Mouse (Mus musculus) cortical plate, adult 2 months (tissue): ENCODE data around the gene Papln.

Experiments used
- CTCF ChIP-seq: fragments of 200-500 bp; IDR thresholded peaks from 2 replicates; pipeline ENCODE4 v1.5.1; 2011; ENCODE audit warnings: mild to moderate bottlenecking, control low read depth, low read length; ENCODE audit not compliant: insufficient read depth; ENCODE audit errors: extremely low read depth
- POLR2A ChIP-seq: fragments of 200-500 bp; IDR thresholded peaks from 2 replicates; pipeline ENCODE4 v1.6.1; 2011; ENCODE audit warnings: mild to moderate bottlenecking, low read length, control low read depth; ENCODE audit not compliant: insufficient read depth; ENCODE audit errors: extremely low read depth

DNA sequence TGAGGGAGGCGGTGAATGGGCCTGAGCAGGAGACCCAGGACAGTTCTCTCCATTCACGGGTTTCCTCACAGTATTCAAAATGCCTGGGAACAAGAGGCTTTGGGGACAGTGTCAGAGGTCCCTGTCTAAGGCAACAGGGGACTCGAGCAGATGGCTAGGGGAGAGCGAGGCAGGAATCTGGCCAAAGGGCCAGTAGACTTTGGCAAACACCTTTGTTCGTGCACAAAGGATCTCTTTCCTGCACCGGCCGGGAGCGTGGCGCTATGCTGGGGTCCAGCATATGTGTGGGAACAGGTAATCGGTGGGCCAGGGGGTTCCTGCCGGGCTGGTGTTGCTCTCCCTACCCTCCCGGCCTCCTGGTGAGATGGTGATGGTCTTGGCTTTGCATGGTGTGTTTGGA is 12.2 kb downstream of the Papln start:
- TF ChIP-seq POLR2A (no peak), CTCF (no peak)
